Mouse (Mus musculus): ENCODE measurements around the gene Trmt2a. TPM values are rescaled to one million over a fixed set of nuclear protein-coding genes. Genes with fewer than 3 reads are reported as not detected.

Trmt2a gene
- polyA plus RNA-seq, 1 experiment, result 55.2 TPM

- WGBS, result 67% methylated on average over 7 of the region's 7 CpGs
- no peak for TF ChIP-seq POLR2A (IDR thresholded peaks at IDR 0.05; ENCODE audit: borderline replicate concordance, extremely low read depth, low read depth, low read length)
- TF ChIP-seq CTCF (IDR thresholded peaks at IDR 0.05; ENCODE audit: insufficient read depth, low read length), result no peak
- H3K4me3 ChIP-seq (replicated peaks; ENCODE audit: extremely low read depth, low read depth, low read length), result no peak overlapping the region
- DNase-seq, result no peak
- peaks cover 12% of the 10 kb centered on the region for H3K4me1 ChIP-seq (ENCODE audit: control insufficient read depth, insufficient read depth, low read length)
These were observed 11.6 kb upstream of the Trmt2a start for GRCm38 (mm10) chr16:18236676-18237501.

- Histone ChIP-seq H3K4me3 (replicated peaks; ENCODE audit: extremely low read depth, low read depth, low read length) (no peak overlapping the region), H3K4me1 (ENCODE audit: control insufficient read depth, insufficient read depth, low read length) (no peaks in the 10 kb centered on the region)
- 95% methylated on average over 10 of the region's 10 CpGs for WGBS
- no peak for DNase-seq
- no peak for TF ChIP-seq CTCF (IDR thresholded peaks at IDR 0.05; ENCODE audit: insufficient read depth, low read length)
- TF ChIP-seq POLR2A (IDR thresholded peaks at IDR 0.05; ENCODE audit: borderline replicate concordance, extremely low read depth, low read depth, low read length), result no peak
These were observed 6.9 kb upstream of the Trmt2a start for GRCm38 (mm10) chr16:18241581-18241980.

- DNase-seq, result no peak
- TF ChIP-seq CTCF (IDR thresholded peaks at IDR 0.05; ENCODE audit: insufficient read depth, low read length), result no peak
These were observed 719 bp upstream of the Trmt2a start for GRCm38 (mm10) chr16:18247521-18248399.

GRCm38 (mm10) chr16:18249364-18249967 lies 987 bp downstream of the Trmt2a start:
- WGBS, result 1% methylated on average over 27 of the region's 27 CpGs
- peak; percentile 37 for DNase-seq
- H3K4me1 ChIP-seq (ENCODE audit: control insufficient read depth, insufficient read depth, low read length), result peaks cover 4% of the 10 kb centered on the region
- H3K4me3 ChIP-seq (replicated peaks; ENCODE audit: extremely low read depth, low read depth, low read length), result peak overlapping the region; percentile 97
- TF ChIP-seq POLR2A (IDR thresholded peaks at IDR 0.05; ENCODE audit: borderline replicate concordance, extremely low read depth, low read depth, low read length) (no peak), CTCF (IDR thresholded peaks at IDR 0.05; ENCODE audit: insufficient read depth, low read length) (no peak)

More at GRCm38 (mm10) chr16:18247521-18248399, 719 bp upstream of the Trmt2a start:
- H3K4me1 ChIP-seq (ENCODE audit: control insufficient read depth, insufficient read depth, low read length), result peaks cover 4% of the 10 kb centered on the region
- WGBS, result under 1% methylated on average over 33 of the region's 33 CpGs
- peak overlapping the region; percentile 73 for H3K4me3 ChIP-seq (replicated peaks; ENCODE audit: extremely low read depth, low read depth, low read length)

- no peak for TF ChIP-seq POLR2A (IDR thresholded peaks at IDR 0.05; ENCODE audit: borderline replicate concordance, extremely low read depth, low read depth, low read length)
- no peak for TF ChIP-seq CTCF (IDR thresholded peaks at IDR 0.05; ENCODE audit: insufficient read depth, low read length)
- 63% methylated on average over 4 of the region's 4 CpGs for WGBS
- DNase-seq, result no peak
- H3K4me3 ChIP-seq (replicated peaks; ENCODE audit: extremely low read depth, low read depth, low read length), result no peak overlapping the region
- H3K4me1 ChIP-seq (ENCODE audit: control insufficient read depth, insufficient read depth, low read length), result peaks cover 4% of the 10 kb centered on the region
These were observed 1.8 kb downstream of the Trmt2a start for GRCm38 (mm10) chr16:18250231-18250630.

GRCm38 (mm10) chr16:18250828-18251790 lies 2.6 kb downstream of the Trmt2a start:
- Histone ChIP-seq H3K4me1 (ENCODE audit: control insufficient read depth, insufficient read depth, low read length) (peaks cover 4% of the 10 kb centered on the region), H3K4me3 (replicated peaks; ENCODE audit: extremely low read depth, low read depth, low read length) (no peak overlapping the region)
- DNase-seq, result no peak
- TF ChIP-seq POLR2A (IDR thresholded peaks at IDR 0.05; ENCODE audit: borderline replicate concordance, extremely low read depth, low read depth, low read length) (no peak), CTCF (IDR thresholded peaks at IDR 0.05; ENCODE audit: insufficient read depth, low read length) (no peak)
- WGBS, result 61% methylated on average over 10 of the region's 10 CpGs

GRCm38 (mm10) chr16:18252736-18253135 lies 4.3 kb downstream of the Trmt2a start:
- no peak for TF ChIP-seq CTCF (IDR thresholded peaks at IDR 0.05; ENCODE audit: insufficient read depth, low read length)
- peaks cover 4% of the 10 kb centered on the region for H3K4me1 ChIP-seq (ENCODE audit: control insufficient read depth, insufficient read depth, low read length)
- 78% methylated on average over 6 of the region's 6 CpGs for WGBS
- DNase-seq, result no peak
- H3K4me3 ChIP-seq (replicated peaks; ENCODE audit: extremely low read depth, low read depth, low read length), result no peak overlapping the region

- WGBS, result 82% methylated on average over 1 of the region's 1 CpGs
These were observed 5.4 kb downstream of the Trmt2a start for GRCm38 (mm10) chr16:18253866-18254265.

More at GRCm38 (mm10) chr16:18253866-18254265, 5.4 kb downstream of the Trmt2a start:
- Histone ChIP-seq H3K4me3 (replicated peaks; ENCODE audit: extremely low read depth, low read depth, low read length) (no peak overlapping the region), H3K4me1 (ENCODE audit: control insufficient read depth, insufficient read depth, low read length) (peaks cover 4% of the 10 kb centered on the region)
- TF ChIP-seq POLR2A (IDR thresholded peaks at IDR 0.05; ENCODE audit: borderline replicate concordance, extremely low read depth, low read depth, low read length), result no peak
- TF ChIP-seq CTCF (IDR thresholded peaks at IDR 0.05; ENCODE audit: insufficient read depth, low read length), result no peak
- DNase-seq, result no peak

Measured in lung, adult 2 months (tissue).